Mouse (Mus musculus) frontal cortex, postnatal 25 days (tissue): Measurements from ENCODE around the gene Magea2.
"Not testable (repeated sequence)": the region's sequence is repeated elsewhere in the genome, so short reads cannot be mapped to it uniquely, and the experiment has no call there.

Source experiments
- DNase-seq, 2 experiments: peaks; one replicate each; pipeline ENCODE4 v3.0.0; 2022; ENCODE audit warnings: low spot score in 2 of 2

Gene Magea2

GRCm38 (mm10) chrX:155093566-155093965, at the start of gene Magea2:
Gene Magea2 (minus strand): TSS chrX:155093666.
- DNase-seq = not testable (repeated sequence)

DNA sequence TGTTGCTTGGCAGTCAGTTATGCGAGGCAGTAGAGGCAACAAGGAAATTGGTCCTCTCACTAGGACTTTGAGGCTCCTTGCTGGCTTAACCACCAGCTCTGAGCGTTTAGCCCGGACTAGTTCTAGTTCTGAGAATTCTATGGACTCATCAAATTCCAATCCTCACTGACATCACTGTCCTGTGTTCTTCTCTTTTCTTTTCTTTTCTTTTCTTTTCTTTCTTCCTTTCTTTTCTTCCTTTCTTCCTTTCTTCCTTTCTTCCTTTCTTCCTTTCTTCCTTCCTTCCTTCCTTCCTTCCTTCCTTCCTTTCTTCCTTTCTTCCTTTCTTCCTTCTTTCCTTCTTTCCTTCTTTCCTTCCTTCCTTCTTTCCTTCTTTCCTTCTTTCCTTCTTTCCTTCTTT, 34.8 kb upstream of the Magea2 start, which contains the start of gene Cldn34b2:
Gene Cldn34b2 (minus strand): TSS at position 101 of the 400 bp plus-strand sequence.
- DNase-seq = not testable (repeated sequence)

DNA sequence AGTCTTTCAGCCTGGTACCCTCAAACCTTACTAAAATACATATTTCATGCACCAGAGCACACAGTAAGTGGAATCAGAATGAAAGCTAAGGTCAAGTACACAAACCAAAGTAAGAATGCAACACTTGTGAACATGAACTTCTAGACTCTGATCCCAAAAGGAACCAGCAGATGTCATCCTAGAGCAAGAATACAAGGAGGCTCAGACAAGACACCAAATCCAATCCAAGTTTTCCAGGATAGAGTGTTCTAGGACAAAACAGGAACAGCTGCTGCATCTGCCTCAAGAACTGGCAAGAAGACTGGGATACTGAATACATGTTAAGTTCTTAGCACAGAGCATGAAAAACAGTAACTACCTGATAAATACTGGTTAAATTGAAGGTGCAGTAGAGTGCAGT, 4.6 kb upstream of the Magea2 start:
- DNase-seq = no peak

GRCm38 (mm10) chrX:155089693-155090092, 3.8 kb downstream of the Magea2 start, which contains the start of gene Magea1:
Gene Magea1 (minus strand): TSS chrX:155089793.
- DNase-seq = not testable (repeated sequence)

DNA sequence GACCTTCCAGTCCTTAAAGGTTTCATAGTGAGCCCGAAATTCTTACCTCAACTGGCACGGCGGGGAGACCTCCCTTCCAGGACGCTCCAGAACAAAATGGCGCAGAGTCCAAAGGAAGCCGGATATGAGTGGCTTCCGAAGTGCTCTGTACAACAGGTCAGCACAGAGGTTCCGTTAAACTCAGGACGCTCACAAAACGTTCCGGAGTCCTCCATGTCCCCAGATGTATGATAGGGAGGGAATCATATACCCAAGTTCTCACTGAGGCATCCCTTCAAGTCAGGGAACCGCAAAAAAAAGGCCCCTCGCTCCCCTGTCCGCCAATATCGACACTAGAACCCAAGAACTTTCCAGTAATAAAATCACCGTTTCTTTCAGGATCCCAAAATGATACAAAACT, 30.4 kb downstream of the Magea2 start, which contains the start of gene Magea5:
Gene Magea5 (minus strand): TSS at position 101 of the 400 bp plus-strand sequence.
- DNase-seq = not testable (repeated sequence)

GRCm38 (mm10) chrX:154995750-154996149, 97.7 kb downstream of the Magea2 start, which contains the start of gene Magea8:
Gene Magea8 (minus strand): TSS chrX:154995850.
- not testable (repeated sequence) for DNase-seq
